Mouse (Mus musculus): ENCODE data around the gene Adh1. TPM values are rescaled to one million over a fixed set of nuclear protein-coding genes. Genes with fewer than 3 reads are reported as not detected.

The Adh1 gene
- total RNA-seq (2014; rRNA removed) (0.80 and 4.2 TPM in 2 replicates), polyA plus RNA-seq (2015; fragmentation: Nextera tagmentation; extraction: Ambion mirVana) (3.2 and 4.0 TPM in 2 replicates)

- H3K4me2 ChIP-seq (ENCODE audit: low read depth, low read length, poor library complexity, severe bottlenecking), result no peak within 1 kb of the TSS
- DNase-seq (ENCODE audit: low spot score) (no peak), ATAC-seq (ENCODE audit: low FRiP score) (no peak)
- H3K9ac ChIP-seq (replicated peaks; ENCODE audit: low read length, poor library complexity, severe bottlenecking), result no peak within 1 kb of the TSS
- no peak for TF ChIP-seq CTCF (IDR thresholded peaks at IDR 0.05)
- H3K4me1 ChIP-seq (ENCODE audit: insufficient read depth, low read length), result no peaks in the 10 kb centered on the region
- H3K27ac ChIP-seq (ENCODE audit: low read depth, low read length), result no peak within 1 kb of the TSS
- H3K27me3 ChIP-seq (ENCODE audit: insufficient read depth, low read length), result no peaks in the 10 kb centered on the region
- no peaks in the 10 kb centered on the region for H3K36me3 ChIP-seq (ENCODE audit: insufficient read depth, low read length)
- H3K9me3 ChIP-seq (ENCODE audit: low read length), result no peaks in the 10 kb centered on the region
- WGBS, result 90% methylated on average over 11 of the region's 11 CpGs
- no peak within 1 kb of the TSS for H3K4me3 ChIP-seq (ENCODE audit: low read depth, low read length)
Observed at GRCm38 (mm10) chr3:138260721-138261669, at the start of gene Adh1. Adh1 (plus strand) TSS chr3:138260991.

DNA sequence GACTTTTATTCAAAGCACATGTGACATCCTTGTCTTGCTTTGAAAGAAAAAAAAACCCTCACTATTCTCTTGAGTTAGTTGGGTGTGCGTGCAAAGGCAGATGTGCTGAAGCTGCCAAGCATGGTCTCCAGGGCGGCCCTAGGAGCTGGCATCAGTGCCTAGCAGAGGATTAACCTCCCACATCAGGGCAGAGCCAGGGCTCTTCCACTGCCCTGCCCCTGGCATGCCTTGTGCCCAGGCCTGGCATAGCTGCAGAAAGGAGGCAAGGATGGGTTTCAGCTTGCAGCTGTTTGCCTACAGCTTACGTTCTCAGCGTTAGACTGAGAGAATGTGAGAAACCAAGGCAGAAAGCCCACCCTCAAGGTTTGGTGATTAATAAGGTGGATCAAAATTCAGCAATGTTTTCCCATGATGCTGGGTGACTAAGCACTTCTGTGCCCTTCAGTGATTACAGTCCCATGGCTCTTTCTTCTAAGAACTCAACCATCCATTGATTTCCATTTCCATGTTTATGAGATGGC lies 48.3 kb upstream of the Adh1 start:
- DNase-seq (ENCODE audit: low spot score) (no peak), ATAC-seq (ENCODE audit: low FRiP score) (no peak)
- WGBS, result 83% methylated on average over 4 of the region's 4 CpGs
- H3K27me3 ChIP-seq (ENCODE audit: insufficient read depth, low read length), result no peaks in the 10 kb centered on the region
- H3K4me3 ChIP-seq (ENCODE audit: low read depth, low read length), result no peak overlapping the region
- no peaks in the 10 kb centered on the region for H3K36me3 ChIP-seq (ENCODE audit: insufficient read depth, low read length)
- no peaks in the 10 kb centered on the region for H3K4me1 ChIP-seq (ENCODE audit: insufficient read depth, low read length)
- TF ChIP-seq CTCF (IDR thresholded peaks at IDR 0.05), result no peak
- H3K27ac ChIP-seq (ENCODE audit: low read depth, low read length), result no peak overlapping the region
- no peak overlapping the region for H3K9ac ChIP-seq (replicated peaks; ENCODE audit: low read length, poor library complexity, severe bottlenecking)
- H3K9me3 ChIP-seq (ENCODE audit: low read length), result no peaks in the 10 kb centered on the region
- no peak overlapping the region for H3K4me2 ChIP-seq (ENCODE audit: low read depth, low read length, poor library complexity, severe bottlenecking)

GRCm38 (mm10) chr3:138215395-138215989 lies 45.3 kb upstream of the Adh1 start:
- WGBS, result 19% methylated on average over 11 of the region's 11 CpGs
- no peak overlapping the region for H3K27ac ChIP-seq (ENCODE audit: low read depth, low read length)
- TF ChIP-seq CTCF (IDR thresholded peaks at IDR 0.05), result no peak
- H3K27me3 ChIP-seq (ENCODE audit: insufficient read depth, low read length), result no peaks in the 10 kb centered on the region
- no peaks in the 10 kb centered on the region for H3K9me3 ChIP-seq (ENCODE audit: low read length)
- no peak overlapping the region for H3K4me3 ChIP-seq (ENCODE audit: low read depth, low read length)
- no peak overlapping the region for H3K9ac ChIP-seq (replicated peaks; ENCODE audit: low read length, poor library complexity, severe bottlenecking)
- DNase-seq (ENCODE audit: low spot score) (no peak), ATAC-seq (ENCODE audit: low FRiP score) (no peak; the same call in 1 of the 2 replicates)
- H3K4me2 ChIP-seq (ENCODE audit: low read depth, low read length, poor library complexity, severe bottlenecking), result no peak overlapping the region
- H3K36me3 ChIP-seq (ENCODE audit: insufficient read depth, low read length), result no peaks in the 10 kb centered on the region
- no peaks in the 10 kb centered on the region for H3K4me1 ChIP-seq (ENCODE audit: insufficient read depth, low read length)

GRCm38 (mm10) chr3:138216091-138216490 lies 44.7 kb upstream of the Adh1 start:
- no peak overlapping the region for H3K9ac ChIP-seq (replicated peaks; ENCODE audit: low read length, poor library complexity, severe bottlenecking)
- H3K27ac ChIP-seq (ENCODE audit: low read depth, low read length), result no peak overlapping the region
- 75% methylated on average over 8 of the region's 8 CpGs for WGBS

DNA sequence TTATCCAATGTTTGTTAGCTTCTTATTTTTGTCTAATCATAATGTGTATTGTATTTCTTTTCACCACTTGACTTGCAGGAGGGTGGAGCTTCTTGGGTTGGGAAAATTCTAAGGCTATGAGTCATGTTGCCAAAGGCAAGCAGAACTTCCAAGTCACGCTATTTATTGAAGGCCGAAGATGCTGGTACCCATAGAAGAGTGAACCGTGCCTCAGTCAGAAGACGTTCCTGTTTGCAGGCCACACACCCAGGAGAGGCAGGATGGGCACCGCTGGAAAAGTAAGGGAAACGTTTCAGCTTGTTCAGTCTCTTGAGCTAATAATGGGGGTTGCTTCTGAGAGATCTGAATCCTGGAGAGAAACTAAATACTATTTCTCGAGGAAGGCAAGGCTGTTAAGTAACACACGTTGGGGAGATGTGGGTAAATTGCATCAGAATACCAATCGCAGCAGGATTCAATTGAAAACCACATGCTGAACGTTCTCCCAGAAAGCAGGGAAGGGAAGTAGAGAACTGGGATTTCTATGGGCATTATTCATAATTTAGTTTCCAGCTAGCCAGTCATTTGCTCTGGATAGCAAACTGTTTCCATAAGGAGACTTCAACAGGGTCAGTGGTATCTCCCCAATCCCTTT lies 43.0 kb upstream of the Adh1 start, which contains the start of gene Adh7:
Gene Adh7, plus strand, starts transcription at position 130 of the 634 bp plus-strand sequence.
- TF ChIP-seq CTCF (IDR thresholded peaks at IDR 0.05), result no peak
- H3K9me3 ChIP-seq (ENCODE audit: low read length), result no peaks in the 10 kb centered on the region
- DNase-seq (ENCODE audit: low spot score) (no peak), ATAC-seq (ENCODE audit: low FRiP score) (no peak)
- H3K4me1 ChIP-seq (ENCODE audit: insufficient read depth, low read length), result no peaks in the 10 kb centered on the region
- no peak within 1 kb of the TSS for H3K4me3 ChIP-seq (ENCODE audit: low read depth, low read length)
- no peaks in the 10 kb centered on the region for H3K36me3 ChIP-seq (ENCODE audit: insufficient read depth, low read length)
- no peak within 1 kb of the TSS for H3K27ac ChIP-seq (ENCODE audit: low read depth, low read length)
- no peak within 1 kb of the TSS for H3K4me2 ChIP-seq (ENCODE audit: low read depth, low read length, poor library complexity, severe bottlenecking)
- H3K9ac ChIP-seq (replicated peaks; ENCODE audit: low read length, poor library complexity, severe bottlenecking), result no peak within 1 kb of the TSS
- WGBS, result 81% methylated on average over 10 of the region's 10 CpGs
- no peaks in the 10 kb centered on the region for H3K27me3 ChIP-seq (ENCODE audit: insufficient read depth, low read length)

More at GRCm38 (mm10) chr3:138216091-138216490, 44.7 kb upstream of the Adh1 start:
- Histone ChIP-seq H3K4me1 (ENCODE audit: insufficient read depth, low read length) (no peaks in the 10 kb centered on the region), H3K4me3 (ENCODE audit: low read depth, low read length) (no peak overlapping the region), H3K27me3 (ENCODE audit: insufficient read depth, low read length) (no peaks in the 10 kb centered on the region), H3K4me2 (ENCODE audit: low read depth, low read length, poor library complexity, severe bottlenecking) (no peak overlapping the region), H3K36me3 (ENCODE audit: insufficient read depth, low read length) (no peaks in the 10 kb centered on the region), H3K9me3 (ENCODE audit: low read length) (no peaks in the 10 kb centered on the region)
- TF ChIP-seq CTCF (IDR thresholded peaks at IDR 0.05), result no peak
- DNase-seq (ENCODE audit: low spot score), result no peak
- ATAC-seq (ENCODE audit: low FRiP score), result no peak

Data from midbrain, postnatal 0 days (tissue).